Mouse (Mus musculus): Measurements from ENCODE around the gene Tmem86a.

Tmem86a gene

GRCm38 (mm10) chr7:47027520-47027919 lies 22.9 kb upstream of the Tmem86a start:
- DNase-seq (ENCODE audit: low spot score in 2 of 2), result no peak

GRCm38 (mm10) chr7:47030517-47031193 lies 19.7 kb upstream of the Tmem86a start:
- DNase-seq (ENCODE audit: low spot score in 2 of 2), result no peak

GRCm38 (mm10) chr7:47031371-47031770 lies 19.0 kb upstream of the Tmem86a start:
- no peak for DNase-seq (ENCODE audit: low spot score in 2 of 2)

- no peak for DNase-seq (ENCODE audit: low spot score in 2 of 2)
These were observed 15.5 kb upstream of the Tmem86a start for GRCm38 (mm10) chr7:47034785-47035384.

GRCm38 (mm10) chr7:47035426-47035825 lies 15.0 kb upstream of the Tmem86a start:
- DNase-seq (ENCODE audit: low spot score in 2 of 2), result no peak

- no peak for DNase-seq (ENCODE audit: low spot score in 2 of 2)
These were observed 8.7 kb upstream of the Tmem86a start for GRCm38 (mm10) chr7:47041706-47042105.

GRCm38 (mm10) chr7:47042121-47042520 lies 8.3 kb upstream of the Tmem86a start:
- DNase-seq (ENCODE audit: low spot score in 2 of 2), result no peak

- DNase-seq (ENCODE audit: low spot score in 2 of 2), result no peak
These were observed 7.4 kb upstream of the Tmem86a start for GRCm38 (mm10) chr7:47042823-47043490.

GRCm38 (mm10) chr7:47050766-47051165 lies 365 bp downstream of the Tmem86a start:
- DNase-seq (ENCODE audit: low spot score in 2 of 2), result peak; percentile 59 to 82

- DNase-seq (ENCODE audit: low spot score in 2 of 2), result no peak
These were observed 1.2 kb downstream of the Tmem86a start for GRCm38 (mm10) chr7:47051404-47052151.

- DNase-seq (ENCODE audit: low spot score in 2 of 2), result no peak
These were observed 1.9 kb downstream of the Tmem86a start for GRCm38 (mm10) chr7:47052276-47052675.

- no peak for DNase-seq (ENCODE audit: low spot score in 2 of 2)
These were observed 2.9 kb downstream of the Tmem86a start for GRCm38 (mm10) chr7:47053287-47053686.

- DNase-seq (ENCODE audit: low spot score in 2 of 2), result no peak
These were observed 4.3 kb downstream of the Tmem86a start for GRCm38 (mm10) chr7:47054666-47055065.

GRCm38 (mm10) chr7:47055744-47056143 lies 5.3 kb downstream of the Tmem86a start:
- no peak for DNase-seq (ENCODE audit: low spot score in 2 of 2)

GRCm38 (mm10) chr7:47056273-47056672 lies 5.9 kb downstream of the Tmem86a start:
- DNase-seq (ENCODE audit: low spot score in 2 of 2), result no peak

- no peak for DNase-seq (ENCODE audit: low spot score in 2 of 2)
These were observed 8.9 kb downstream of the Tmem86a start for GRCm38 (mm10) chr7:47059339-47059738.

GRCm38 (mm10) chr7:47061560-47061959 lies 11.2 kb downstream of the Tmem86a start:
- no peak for DNase-seq (ENCODE audit: low spot score in 2 of 2)

GRCm38 (mm10) chr7:47066942-47067341 lies 16.5 kb downstream of the Tmem86a start:
- DNase-seq (ENCODE audit: low spot score in 2 of 2), result no peak

- DNase-seq (ENCODE audit: low spot score in 2 of 2), result no peak
These were observed 17.5 kb downstream of the Tmem86a start for GRCm38 (mm10) chr7:47067879-47068278.

- DNase-seq (ENCODE audit: low spot score in 2 of 2), result no peak
These were observed 22.1 kb downstream of the Tmem86a start for GRCm38 (mm10) chr7:47072551-47072950.

GRCm38 (mm10) chr7:47073536-47074521 lies 23.4 kb downstream of the Tmem86a start:
- DNase-seq (ENCODE audit: low spot score in 2 of 2), result no peak
